Mouse (Mus musculus) kidney, embryonic 16.5 days (tissue): ENCODE data around the gene Lrrc3c. TPM values are rescaled to one million over a fixed set of nuclear protein-coding genes. Genes with fewer than 3 reads are reported as not detected.

Experiments
- ATAC-seq: fragments of 200-750 bp; cut with Nextera tagmentation; 2 replicates; pipeline ENCODE4 v1.8.0; 2017; ENCODE audit warnings: moderate TSS enrichment; ENCODE audit not compliant: low FRiP score, low TSS enrichment
- H3K27ac ChIP-seq: fragments of 300-500 bp; sonication (generic); 2 replicates; pipeline ENCODE4 v1.5.1; 2014; ENCODE audit warnings: low read length
- H3K27me3 ChIP-seq: fragments of 300-500 bp; sonication (generic); 2 replicates; pipeline ENCODE4 v1.6.1; 2014; ENCODE audit warnings: low read length, control low read depth, mixed read lengths; ENCODE audit not compliant: insufficient read depth
- H3K36me3 ChIP-seq: fragments of 300-500 bp; sonication (generic); 2 replicates; pipeline ENCODE4 v1.6.1; 2014; ENCODE audit warnings: low read length, control low read depth, mixed read lengths; ENCODE audit not compliant: insufficient read depth
- H3K4me1 ChIP-seq: fragments of 300-500 bp; sonication (generic); 2 replicates; pipeline ENCODE4 v1.6.1; 2014; ENCODE audit warnings: low read length, control low read depth, mixed read lengths; ENCODE audit not compliant: insufficient read depth
- H3K4me2 ChIP-seq: fragments of 300-500 bp; sonication (generic); replicated peaks from 2 replicates; pipeline ENCODE4 v1.6.1; 2014; ENCODE audit warnings: low read depth, low read length
- H3K4me3 ChIP-seq: fragments of 300-500 bp; sonication (generic); 2 replicates; pipeline ENCODE4 v1.5.1; 2014; ENCODE audit warnings: mild to moderate bottlenecking, low read length
- H3K9ac ChIP-seq: fragments of 300-500 bp; sonication (generic); replicated peaks from 2 replicates; pipeline ENCODE4 v1.6.1; 2014; ENCODE audit warnings: low read length
- H3K9me3 ChIP-seq: fragments of 300-500 bp; sonication (generic); 2 replicates; pipeline ENCODE4 v1.6.1; 2016; ENCODE audit warnings: low read length, control low read depth
- WGBS: fragments of 180-500 bp; shearing (Covaris S2); extraction: QIAGEN DNeasy Blood & Tissue Kit; methylation state at CpG from one replicate; pipeline ENCODE4 v1.1.7; 2014; 5-methylcytosine and 5-hydroxymethylcytosine counted together
- polyA plus RNA-seq: library from polyadenylated mRNA; unstranded; fragments of >200 nt; fragmentation: Nextera tagmentation; extraction: Ambion mirVana; gene quantifications from 2 replicates; pipeline ENCODE4 v1.2.1, GENCODE M21; 2015

The Lrrc3c gene
- polyA plus RNA-seq = not detected in 2 replicates

- Histone ChIP-seq H3K9me3 (no peaks in the 10 kb centered on the region), H3K4me3 (no peak within 1 kb of the TSS), H3K9ac (no peak within 1 kb of the TSS), H3K27me3 (peaks cover 24% of the 10 kb centered on the region), H3K4me1 (peaks cover 6% of the 10 kb centered on the region; the same call in 1 of the 2 replicates), H3K4me2 (no peak within 1 kb of the TSS), H3K36me3 (no peaks in the 10 kb centered on the region), H3K27ac (no peak within 1 kb of the TSS)
- ATAC-seq = no peak
- WGBS = 86% methylated on average over 8 of the region's 8 CpGs
Measured at GRCm38 (mm10) chr11:98597991-98598390, at the start of gene Lrrc3c. TSS of gene Lrrc3c (plus strand) at chr11:98598291.

DNA sequence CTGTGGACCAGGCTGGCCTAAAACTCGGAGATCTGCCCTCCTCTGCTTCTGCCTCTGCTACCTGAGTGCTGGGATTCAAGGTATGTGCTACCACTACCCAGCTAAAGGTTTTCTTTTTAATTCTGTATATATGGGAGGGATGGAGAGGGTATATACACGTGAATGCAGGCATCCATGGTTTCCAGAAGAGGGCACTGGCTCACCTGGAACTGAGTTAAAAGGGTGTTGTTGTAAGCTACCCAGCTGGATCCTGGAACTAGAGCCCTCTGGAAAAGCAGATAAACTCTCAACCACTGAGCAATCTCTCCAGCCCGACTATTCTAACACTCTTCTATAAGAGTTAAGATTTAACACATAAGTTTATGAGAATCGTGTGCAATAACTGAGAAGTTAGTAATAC lies 48.7 kb upstream of the Lrrc3c start:
- no peaks in the 10 kb centered on the region for H3K9me3 ChIP-seq
- WGBS = 67% methylated on average over 4 of the region's 4 CpGs
- H3K4me2 ChIP-seq = no peak overlapping the region
- ATAC-seq = no peak
- no peak overlapping the region for H3K27ac ChIP-seq
- H3K4me3 ChIP-seq = no peak overlapping the region
- H3K9ac ChIP-seq = no peak overlapping the region
- peaks cover 5% of the 10 kb centered on the region; the same call in 1 of the 2 replicates for H3K4me1 ChIP-seq
- H3K27me3 ChIP-seq = peaks cover 40% of the 10 kb centered on the region
- H3K36me3 ChIP-seq = no peaks in the 10 kb centered on the region

DNA sequence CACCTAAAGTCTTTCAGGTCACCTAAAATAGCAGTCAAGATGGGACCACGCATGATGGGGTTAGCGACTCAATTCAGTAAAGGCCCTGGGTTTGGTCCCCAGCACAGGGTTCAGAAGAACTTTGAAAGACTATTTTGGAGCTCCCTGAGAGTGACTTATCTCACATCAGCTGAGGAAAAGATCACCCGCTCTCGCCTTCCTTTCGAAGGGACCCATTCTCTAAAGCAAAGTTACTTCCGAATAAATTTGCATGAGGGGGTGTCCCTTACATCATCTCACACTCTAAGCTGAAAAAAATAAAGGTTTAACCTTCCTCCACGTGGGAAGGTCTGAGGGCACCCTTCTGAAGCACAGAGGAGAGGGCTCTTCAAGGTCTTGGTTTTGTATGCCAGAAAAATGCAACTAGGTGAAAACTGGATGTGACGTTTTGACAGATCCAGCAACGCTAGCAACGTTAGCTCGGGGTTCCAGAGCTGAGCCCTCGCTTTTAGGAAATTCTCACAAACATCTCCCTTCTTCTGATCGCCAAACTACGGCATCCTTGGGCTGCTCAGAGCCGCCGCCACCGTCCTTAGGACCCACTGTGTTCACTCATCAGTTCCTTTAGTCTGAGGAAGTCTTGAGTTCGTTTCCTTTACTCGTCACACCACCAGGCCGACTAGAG lies 47.6 kb upstream of the Lrrc3c start:
- peak overlapping the region; percentile 86 for H3K4me2 ChIP-seq
- WGBS = 18% methylated on average over 20 of the region's 20 CpGs
- 0 out of 2 replicates have a peak, but pooled peaks have one; percentile 4 for ATAC-seq
- peak overlapping the region; percentile 85 for H3K4me3 ChIP-seq
- H3K4me1 ChIP-seq = peaks cover 5% of the 10 kb centered on the region; the same call in 1 of the 2 replicates
- peak overlapping the region; percentile 82 for H3K9ac ChIP-seq
- H3K9me3 ChIP-seq = no peaks in the 10 kb centered on the region
- no peak overlapping the region for H3K27ac ChIP-seq
- H3K36me3 ChIP-seq = no peaks in the 10 kb centered on the region
- peaks cover 38% of the 10 kb centered on the region for H3K27me3 ChIP-seq

DNA sequence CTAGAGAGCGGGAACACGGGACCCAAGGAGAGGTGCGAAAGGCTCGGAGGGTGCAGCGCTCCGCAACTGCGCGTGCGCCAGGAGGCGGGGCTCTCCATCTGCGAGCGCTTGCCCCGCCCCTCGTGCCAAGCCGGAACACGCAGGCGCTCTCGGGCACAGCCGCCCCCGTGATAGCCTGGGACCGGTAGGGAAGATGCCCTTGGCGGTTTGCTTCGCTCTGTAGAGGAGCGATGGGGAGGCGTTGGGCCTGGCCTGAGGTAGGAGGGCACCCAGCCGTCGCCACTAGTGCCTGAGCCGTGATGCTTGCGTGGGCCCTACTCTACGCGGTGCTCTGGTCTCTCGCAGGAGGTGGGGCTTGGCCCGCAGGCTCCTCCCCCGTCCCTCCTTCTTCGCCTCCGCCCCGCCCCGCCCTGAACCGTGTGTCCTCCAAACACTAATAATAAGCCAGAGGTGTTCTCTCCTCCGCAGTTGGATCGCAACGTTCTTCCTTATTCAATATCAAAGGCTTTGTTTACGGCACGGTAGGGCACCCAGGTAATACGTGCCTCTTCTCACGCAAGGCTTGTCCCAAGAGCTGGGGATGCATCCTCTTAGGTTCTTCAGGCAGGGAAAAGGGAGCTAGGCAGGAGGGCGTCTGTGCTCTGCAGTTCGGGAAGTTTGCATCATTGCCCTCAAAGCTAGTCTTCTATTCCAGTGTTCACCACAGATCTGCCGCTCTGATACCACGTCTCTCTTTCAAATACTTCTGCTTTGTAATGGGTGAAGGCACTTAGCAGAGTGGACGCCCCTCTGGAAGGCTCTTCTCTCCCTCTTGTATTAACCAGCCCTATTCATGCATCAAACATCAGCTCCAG lies 46.9 kb upstream of the Lrrc3c start, which contains the start of gene Zpbp2:
Gene Zpbp2 (plus strand): TSS at position 123 of the 854 bp plus-strand sequence.
- under 1% methylated on average over 51 of the region's 51 CpGs for WGBS
- Histone ChIP-seq H3K27me3 (peaks cover 31% of the 10 kb centered on the region), H3K27ac (peak within 1 kb of the TSS; percentile 83), H3K4me1 (peaks cover 5% of the 10 kb centered on the region; the same call in 1 of the 2 replicates), H3K4me3 (peak within 1 kb of the TSS; percentile 85), H3K36me3 (no peaks in the 10 kb centered on the region), H3K9ac (peak within 1 kb of the TSS; percentile 82), H3K4me2 (peak within 1 kb of the TSS; percentile 86), H3K9me3 (no peaks in the 10 kb centered on the region)
- ATAC-seq = peak; percentile 98

GRCm38 (mm10) chr11:98553966-98554365 lies 44.1 kb upstream of the Lrrc3c start:
- ATAC-seq = no peak
- H3K4me1 ChIP-seq = peaks cover 5% of the 10 kb centered on the region; the same call in 1 of the 2 replicates
- no peak overlapping the region for H3K27ac ChIP-seq
- H3K4me3 ChIP-seq = no peak overlapping the region
- no peak overlapping the region for H3K4me2 ChIP-seq
- H3K27me3 ChIP-seq = peaks cover 10% of the 10 kb centered on the region; the same call in 1 of the 2 replicates
- 89% methylated on average over 4 of the region's 4 CpGs for WGBS
- no peak overlapping the region for H3K9ac ChIP-seq
- H3K36me3 ChIP-seq = no peaks in the 10 kb centered on the region
- no peaks in the 10 kb centered on the region for H3K9me3 ChIP-seq

- Histone ChIP-seq H3K36me3 (no peaks in the 10 kb centered on the region), H3K9me3 (no peaks in the 10 kb centered on the region), H3K4me1 (peaks cover 5% of the 10 kb centered on the region; the same call in 1 of the 2 replicates), H3K27me3 (peaks cover 3% of the 10 kb centered on the region), H3K27ac (no peak overlapping the region), H3K9ac (no peak overlapping the region), H3K4me3 (no peak overlapping the region), H3K4me2 (no peak overlapping the region)
- no peak for ATAC-seq
- 66% methylated on average over 12 of the region's 12 CpGs for WGBS
Measured at GRCm38 (mm10) chr11:98555124-98555700, 42.9 kb upstream of the Lrrc3c start.

GRCm38 (mm10) chr11:98560942-98561341 lies 37.1 kb upstream of the Lrrc3c start:
- 35% methylated on average over 7 of the region's 7 CpGs for WGBS

GRCm38 (mm10) chr11:98563025-98563424 lies 35.1 kb upstream of the Lrrc3c start:
- Histone ChIP-seq H3K27me3 (peaks cover 3% of the 10 kb centered on the region; the same call in 1 of the 2 replicates), H3K4me2 (no peak overlapping the region), H3K27ac (no peak overlapping the region), H3K9me3 (no peaks in the 10 kb centered on the region), H3K36me3 (no peaks in the 10 kb centered on the region), H3K4me3 (no peak overlapping the region), H3K9ac (no peak overlapping the region), H3K4me1 (no peaks in the 10 kb centered on the region)
- ATAC-seq = no peak
- WGBS = 85% methylated on average over 3 of the region's 3 CpGs

More at GRCm38 (mm10) chr11:98560942-98561341, 37.1 kb upstream of the Lrrc3c start:
- Histone ChIP-seq H3K4me1 (no peaks in the 10 kb centered on the region), H3K9ac (no peak overlapping the region), H3K9me3 (no peaks in the 10 kb centered on the region), H3K27ac (no peak overlapping the region), H3K27me3 (peaks cover 3% of the 10 kb centered on the region; the same call in 1 of the 2 replicates), H3K36me3 (no peaks in the 10 kb centered on the region), H3K4me3 (no peak overlapping the region), H3K4me2 (no peak overlapping the region)
- no peak for ATAC-seq

DNA sequence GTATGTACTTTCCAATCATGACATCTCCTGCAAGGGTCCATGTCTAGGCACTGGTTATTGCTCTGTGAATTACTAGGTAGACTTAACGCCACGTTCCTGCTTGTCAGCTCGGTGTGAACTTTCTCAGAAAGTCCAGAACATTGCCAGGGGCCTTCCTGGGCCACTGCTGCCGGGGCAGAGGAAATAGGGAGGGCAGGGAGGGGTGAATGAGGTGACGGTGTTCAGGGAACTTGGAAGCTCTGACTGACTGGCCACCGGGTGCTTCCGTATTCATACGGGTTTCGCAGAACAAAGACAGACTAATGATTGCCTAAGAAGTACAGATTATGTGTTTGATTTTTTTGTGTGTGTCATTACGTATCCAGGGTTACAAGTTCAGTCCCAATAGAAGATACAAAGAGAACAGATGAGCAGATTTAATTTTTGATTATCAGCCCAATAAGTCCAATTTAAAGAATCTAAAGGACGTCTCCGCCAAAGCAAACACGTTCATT lies 34.1 kb upstream of the Lrrc3c start:
- Histone ChIP-seq H3K27me3 (peaks cover 3% of the 10 kb centered on the region; the same call in 1 of the 2 replicates), H3K9me3 (no peaks in the 10 kb centered on the region), H3K9ac (no peak overlapping the region), H3K4me3 (no peak overlapping the region), H3K36me3 (no peaks in the 10 kb centered on the region), H3K27ac (no peak overlapping the region), H3K4me2 (no peak overlapping the region), H3K4me1 (no peaks in the 10 kb centered on the region)
- ATAC-seq = no peak
- WGBS = 44% methylated on average over 13 of the region's 13 CpGs
